Mouse (Mus musculus): ENCODE data around the gene Slc7a14.
A peak's percentile ranks its signal among the peaks of the same experiment; 100 is the strongest.
"Not testable (repeated sequence)": the region's sequence is repeated elsewhere in the genome, so short reads cannot be mapped to it uniquely, and the experiment has no call there.

The Slc7a14 gene

GRCm38 (mm10) chr3:31309934-31310787, at the start of gene Slc7a14:
Gene Slc7a14 (minus strand): TSS chr3:31310378.
- DNase-seq (ENCODE audit: low read depth): no peak

DNA sequence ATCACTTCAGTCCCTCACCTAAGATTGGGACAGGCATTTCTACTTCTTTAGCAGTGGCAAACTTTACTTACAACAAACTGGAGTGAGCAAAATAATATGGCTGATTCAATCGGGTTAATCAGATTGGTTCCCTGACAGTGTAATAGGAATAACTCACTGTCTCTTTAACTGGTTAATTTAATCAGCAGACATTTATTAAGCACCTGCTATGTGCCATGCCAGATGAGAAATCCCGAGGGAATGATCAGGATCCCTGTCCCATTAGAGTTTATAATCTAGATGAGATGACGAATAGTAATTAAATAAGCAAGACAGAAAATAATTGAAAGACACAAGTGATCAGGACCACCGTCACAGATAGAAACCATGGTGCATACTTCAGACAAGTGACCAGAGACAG, 36.4 kb upstream of the Slc7a14 start:
- DNase-seq (ENCODE audit: low read depth): no peak

DNA sequence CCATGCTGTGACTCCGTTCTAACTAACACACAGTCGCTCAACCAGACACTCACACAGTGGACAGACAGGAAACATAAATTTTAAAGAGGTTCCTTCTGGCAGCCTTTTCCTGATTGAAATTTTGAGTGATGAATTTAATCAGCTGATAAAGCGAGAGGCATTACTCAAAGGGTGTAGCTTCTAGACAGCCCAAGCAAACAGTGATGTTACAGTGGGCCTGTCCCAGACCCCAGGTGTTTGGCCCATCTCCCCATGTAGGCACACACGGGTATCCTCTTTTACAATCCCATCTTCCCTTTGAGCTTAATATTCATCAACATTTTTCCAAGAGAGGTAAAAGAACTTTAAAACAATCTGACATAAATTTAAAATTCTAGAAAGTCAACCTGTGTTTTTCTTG, 35.6 kb upstream of the Slc7a14 start:
- DNase-seq (ENCODE audit: low read depth): no peak

GRCm38 (mm10) chr3:31339236-31339635, 29.1 kb upstream of the Slc7a14 start:
- no peak for DNase-seq (ENCODE audit: low read depth)

- DNase-seq (ENCODE audit: low read depth): no peak
These were observed 18.2 kb upstream of the Slc7a14 start for GRCm38 (mm10) chr3:31328237-31328836.

DNA sequence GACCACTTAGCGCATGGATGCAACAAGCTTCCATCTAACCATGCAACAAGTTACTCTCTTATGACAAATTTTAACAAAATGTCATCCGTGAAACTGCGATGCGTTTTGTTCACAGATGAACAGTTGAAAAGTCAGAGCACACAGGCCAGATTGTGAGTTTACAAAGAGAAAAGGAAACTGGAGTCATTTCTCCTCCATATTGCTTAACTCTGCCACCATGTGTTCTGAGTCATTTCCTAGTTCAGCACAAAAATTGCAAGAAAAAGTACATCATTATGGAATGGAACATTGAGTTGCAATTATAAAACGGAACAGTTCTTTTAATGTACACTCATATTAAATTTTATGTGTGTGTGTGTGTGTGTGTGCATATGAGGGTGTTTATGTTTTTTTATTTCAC, 17.6 kb upstream of the Slc7a14 start:
- DNase-seq (ENCODE audit: low read depth): no peak

GRCm38 (mm10) chr3:31324231-31324654, 14.1 kb upstream of the Slc7a14 start:
- DNase-seq (ENCODE audit: low read depth): no peak

- no peak for DNase-seq (ENCODE audit: low read depth)
These were observed 726 bp downstream of the Slc7a14 start for GRCm38 (mm10) chr3:31309371-31309933.

- peak; percentile 5 for DNase-seq (ENCODE audit: low read depth)
These were observed 1.3 kb downstream of the Slc7a14 start for GRCm38 (mm10) chr3:31308906-31309305.

DNA sequence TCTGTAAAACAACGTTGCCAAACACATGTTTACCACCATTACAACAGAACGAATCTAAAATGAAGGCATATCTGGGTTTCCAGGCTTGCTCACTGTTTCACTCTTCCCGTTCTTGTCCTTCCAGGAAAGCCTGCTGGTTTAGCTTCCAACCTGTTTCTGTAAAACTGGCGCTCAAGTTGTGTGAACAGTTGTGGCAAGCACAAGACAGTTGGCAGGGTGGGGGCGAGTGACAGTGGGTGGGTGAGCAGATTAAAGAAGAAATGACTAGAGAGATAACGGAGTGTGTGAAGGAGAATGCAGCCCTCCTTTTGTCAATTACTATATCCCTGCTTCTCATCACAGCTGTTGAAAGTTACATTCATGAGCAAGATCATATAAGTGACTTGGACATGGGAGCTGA, 2.2 kb downstream of the Slc7a14 start:
- DNase-seq (ENCODE audit: low read depth): no peak

GRCm38 (mm10) chr3:31291673-31292602, 18.2 kb downstream of the Slc7a14 start:
- DNase-seq (ENCODE audit: low read depth): no peak

DNA sequence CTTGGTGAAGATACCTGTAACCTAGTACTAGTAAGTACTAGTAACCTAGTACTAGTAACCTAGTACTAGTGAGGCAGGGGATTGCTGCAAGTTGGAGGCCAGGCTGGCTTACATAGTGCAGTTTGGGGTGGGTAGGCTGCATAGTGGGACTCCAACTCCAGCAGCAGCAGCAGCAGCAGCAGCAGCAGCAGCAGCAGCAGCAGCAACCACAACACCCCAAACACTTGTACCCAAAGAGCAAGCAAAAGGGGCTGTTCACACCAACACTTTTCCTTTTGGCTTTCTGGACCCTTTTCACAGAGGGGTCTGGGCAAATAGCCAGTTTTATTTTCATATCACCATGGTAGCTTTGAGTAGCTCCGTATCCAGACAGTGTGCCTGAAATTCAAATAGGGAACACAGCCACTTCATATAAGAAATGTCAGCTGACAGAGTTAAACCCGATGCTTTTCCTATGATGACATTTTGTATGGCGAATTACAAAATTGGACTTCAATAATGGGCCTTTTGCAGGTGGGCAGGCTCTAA, 22.7 kb downstream of the Slc7a14 start:
- DNase-seq (ENCODE audit: low read depth): no peak

- DNase-seq (ENCODE audit: low read depth): no peak
These were observed 29.1 kb downstream of the Slc7a14 start for GRCm38 (mm10) chr3:31281116-31281515.

GRCm38 (mm10) chr3:31274875-31275274, 35.3 kb downstream of the Slc7a14 start:
- no peak for DNase-seq (ENCODE audit: low read depth)

- DNase-seq (ENCODE audit: low read depth): not testable (repeated sequence)
These were observed 36.9 kb downstream of the Slc7a14 start for GRCm38 (mm10) chr3:31273247-31273646.

DNA sequence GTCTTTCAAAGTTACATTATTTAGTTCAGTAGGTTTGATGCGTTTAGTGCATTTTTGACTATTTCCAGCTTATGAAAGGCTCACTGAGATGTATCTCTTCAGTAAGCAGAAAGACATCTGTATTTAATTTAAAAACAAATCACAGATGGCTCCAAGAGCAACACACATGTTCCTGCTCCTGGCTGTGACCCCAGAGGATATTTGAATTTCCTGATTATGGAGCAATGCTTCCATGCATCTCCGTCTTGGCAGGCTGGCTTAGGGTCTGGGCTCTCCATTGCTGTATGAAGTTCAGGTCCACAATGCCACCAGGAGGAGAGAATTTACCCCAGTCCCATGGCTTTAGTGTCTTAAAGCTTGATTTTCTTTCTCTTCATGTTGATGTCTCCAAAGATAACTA, 37.5 kb downstream of the Slc7a14 start:
- DNase-seq (ENCODE audit: low read depth): no peak

DNA sequence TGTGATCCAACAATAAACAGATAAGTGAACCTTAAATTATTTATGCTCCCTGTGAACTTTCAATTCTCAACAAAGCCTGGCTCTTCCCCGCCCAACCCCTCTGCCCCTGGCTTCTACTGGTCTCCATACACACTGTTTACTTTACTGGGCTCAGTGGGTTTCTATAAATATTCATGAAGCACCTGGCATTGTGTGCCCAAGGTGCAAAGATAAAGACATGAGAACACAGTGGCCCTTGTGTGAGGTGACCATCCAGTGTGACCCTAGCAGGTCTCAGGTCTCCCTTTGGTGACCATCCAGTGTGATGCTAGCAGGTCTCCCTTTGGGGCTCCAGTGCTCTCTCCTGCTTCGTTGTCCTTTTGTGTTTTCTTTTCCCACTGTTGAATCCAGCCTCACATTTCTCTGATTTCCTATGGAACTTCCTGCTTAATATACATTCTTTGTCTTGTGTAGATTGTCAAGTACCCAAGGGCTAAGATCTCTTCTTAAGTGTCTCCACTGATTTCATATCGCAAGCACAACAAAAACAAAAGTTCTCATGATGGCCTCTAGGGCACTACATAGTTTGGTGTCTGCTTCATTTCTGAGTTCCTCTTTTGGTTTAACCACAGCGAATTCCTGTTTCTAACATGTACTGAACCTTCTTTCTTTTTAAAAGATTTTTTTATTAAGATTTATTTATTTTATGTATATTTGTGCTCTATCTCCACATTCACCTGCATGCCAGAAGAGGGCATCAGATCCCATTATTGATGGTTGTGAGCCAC, 40.4 kb downstream of the Slc7a14 start:
- no peak for DNase-seq (ENCODE audit: low read depth)

GRCm38 (mm10) chr3:31267921-31268320, 42.3 kb downstream of the Slc7a14 start:
- DNase-seq (ENCODE audit: low read depth): no peak

DNA sequence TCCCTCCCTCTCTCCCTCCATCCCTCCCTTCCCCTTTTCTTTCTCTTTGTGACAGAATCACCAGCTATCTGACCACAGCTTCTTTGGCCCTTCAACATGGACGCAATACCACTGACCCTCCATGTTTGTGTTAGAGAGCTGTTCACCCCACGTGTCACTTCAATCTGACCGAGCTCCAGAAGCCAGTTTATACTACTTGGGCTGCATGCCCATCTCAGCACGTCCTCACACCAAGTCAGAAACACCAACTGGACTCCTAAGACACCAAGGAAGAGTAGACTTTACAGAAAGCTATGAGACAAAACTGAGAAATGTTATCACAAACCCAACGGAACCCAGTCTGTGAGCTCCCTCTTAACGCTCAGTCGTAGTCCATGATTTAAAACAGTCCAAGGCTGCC, 43.2 kb downstream of the Slc7a14 start:
- DNase-seq (ENCODE audit: low read depth): no peak

DNA sequence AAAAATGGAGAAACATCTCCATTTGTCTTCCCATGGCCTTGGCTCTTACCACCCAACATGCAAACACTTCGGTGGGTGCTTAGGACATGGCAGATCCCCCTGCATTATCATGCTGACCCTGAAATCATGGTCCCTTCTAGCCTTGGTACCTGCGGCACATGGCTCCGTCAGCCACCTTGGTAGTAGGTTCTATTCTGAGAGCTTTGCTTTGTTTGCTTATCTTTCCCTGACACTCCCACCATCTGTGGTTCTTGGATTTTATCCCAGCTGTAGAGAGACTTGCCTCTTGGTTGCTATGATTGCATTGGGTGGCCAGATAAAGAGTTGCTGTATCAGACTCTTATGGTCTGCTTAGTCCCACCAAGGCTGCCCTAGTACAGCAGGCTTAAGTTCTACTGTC, 46.6 kb downstream of the Slc7a14 start:
- DNase-seq (ENCODE audit: low read depth): no peak

GRCm38 (mm10) chr3:31261418-31262014, 48.7 kb downstream of the Slc7a14 start:
- no peak for DNase-seq (ENCODE audit: low read depth)
